Mouse (Mus musculus): ENCODE measurements around the gene Slc12a9. TPM values are rescaled to one million over a fixed set of nuclear protein-coding genes. Genes with fewer than 3 reads are reported as not detected.

Gene Slc12a9
- total RNA-seq, 1 experiment = 20.9 TPM

DNA sequence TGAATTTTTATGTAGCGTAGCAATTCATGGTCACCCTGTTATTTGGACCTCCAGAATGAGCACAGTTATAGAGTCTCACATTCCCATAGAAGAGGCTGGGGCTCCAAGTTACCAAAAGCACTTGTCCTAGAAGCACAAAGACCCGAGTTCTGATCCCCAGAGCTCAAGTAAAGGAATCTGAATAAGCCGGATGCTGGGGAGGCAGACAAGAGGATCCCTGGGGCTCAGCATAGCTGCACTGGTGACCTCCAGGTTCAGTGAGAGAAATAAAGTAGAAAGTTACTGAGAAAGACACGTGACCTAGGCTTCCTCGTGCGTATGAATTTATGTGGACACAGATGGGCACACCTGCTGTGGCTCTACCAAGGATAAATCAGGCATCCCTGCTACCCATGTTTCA lies 1.7 kb upstream of the Slc12a9 start:
- in situ Hi-C loops (cut with MboI; ENCODE audit: low sequenced_read_pairs in 2 of 2, unreplicated experiment in 2 of 2) = no loop called here
- H3K9me3 ChIP-seq (ENCODE audit: control insufficient read depth, insufficient read depth, low read depth, low read length) = no peaks in the 10 kb centered on the region
- DNase-seq (ENCODE audit: low read depth, low spot score) = no peak
- TF ChIP-seq ZNF384 (IDR thresholded peaks at IDR 0.05; ENCODE audit: low read depth, low read length) (no peak), HCFC1 (IDR thresholded peaks at IDR 0.05; ENCODE audit: borderline replicate concordance, insufficient read depth, low read length) (no peak), ZC3H11A (IDR thresholded peaks at IDR 0.05; ENCODE audit: borderline replicate concordance, low read depth, low read length) (no peak), MAFK (IDR thresholded peaks at IDR 0.05; ENCODE audit: insufficient read depth, low read depth, low read length) (no peak), CHD2 (IDR thresholded peaks at IDR 0.05; ENCODE audit: low read depth, low read length) (no peak)
- peak overlapping the region; percentile 33; the same call in 1 of the 2 replicates for H3K27ac ChIP-seq (ENCODE audit: insufficient read depth, low read depth, low read length, poor library complexity, severe bottlenecking)
- peak overlapping the region; percentile 33; the same call in 1 of the 2 replicates for H3K9ac ChIP-seq (ENCODE audit: insufficient read depth, low read depth, low read length, poor library complexity, severe bottlenecking)
- H3K36me3 ChIP-seq (ENCODE audit: control insufficient read depth, insufficient read depth, low read length, poor library complexity, severe bottlenecking) = no peaks in the 10 kb centered on the region; the same call in 1 of the 2 replicates
- peaks cover 13 to 30% of the 10 kb centered on the region in 2 experiments for H3K4me1 ChIP-seq (ENCODE audit: control insufficient read depth in 2 of 2, insufficient read depth in 2 of 2, low read length in 2 of 2, poor library complexity in 1 of 2)
- H3K4me3 ChIP-seq (ENCODE audit: insufficient read depth in 1 of 2, low read depth in 1 of 2, low read length in 2 of 2, poor library complexity in 1 of 2, severe bottlenecking in 1 of 2) = peak overlapping the region in 1 of 2 experiments; percentile 28; a peak in 2 of 4 replicates

DNA sequence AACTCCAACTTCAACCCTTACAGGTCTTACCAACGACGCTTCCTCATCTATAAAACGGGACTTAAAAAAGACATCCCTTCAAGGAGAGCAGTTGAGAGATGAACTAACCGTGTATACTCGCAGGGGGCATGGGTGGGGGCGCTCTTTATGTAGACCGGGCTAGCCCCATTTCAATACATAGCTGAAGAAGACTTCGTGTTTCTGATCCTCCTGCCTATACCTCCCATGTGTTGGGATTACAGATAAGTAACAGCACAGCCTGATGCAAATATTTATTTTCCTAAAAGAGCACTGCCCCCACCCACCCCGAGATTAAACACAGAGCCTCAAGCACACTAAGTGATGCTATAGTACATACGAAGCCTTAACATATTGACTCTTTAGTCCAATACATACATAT lies 920 bp upstream of the Slc12a9 start:
- no peak overlapping the region; the same call in 1 of the 2 replicates for H3K27ac ChIP-seq (ENCODE audit: insufficient read depth, low read depth, low read length, poor library complexity, severe bottlenecking)
- no peak for DNase-seq (ENCODE audit: low read depth, low spot score)
- H3K4me3 ChIP-seq (ENCODE audit: insufficient read depth in 1 of 2, low read depth in 1 of 2, low read length in 2 of 2, poor library complexity in 1 of 2, severe bottlenecking in 1 of 2) = peak overlapping the region; percentile 82 to 90; a peak in 2 of 4 replicates
- no peaks in the 10 kb centered on the region; the same call in 1 of the 2 replicates for H3K36me3 ChIP-seq (ENCODE audit: control insufficient read depth, insufficient read depth, low read length, poor library complexity, severe bottlenecking)
- in situ Hi-C loops (cut with MboI; ENCODE audit: low sequenced_read_pairs in 2 of 2, unreplicated experiment in 2 of 2) = no loop called here
- H3K9me3 ChIP-seq (ENCODE audit: control insufficient read depth, insufficient read depth, low read depth, low read length) = no peaks in the 10 kb centered on the region
- TF ChIP-seq ZNF384 (IDR thresholded peaks at IDR 0.05; ENCODE audit: low read depth, low read length) = no peak
- no peak for TF ChIP-seq MAFK (IDR thresholded peaks at IDR 0.05; ENCODE audit: insufficient read depth, low read depth, low read length)
- no peak for TF ChIP-seq CHD2 (IDR thresholded peaks at IDR 0.05; ENCODE audit: low read depth, low read length)
- no peak for TF ChIP-seq HCFC1 (IDR thresholded peaks at IDR 0.05; ENCODE audit: borderline replicate concordance, insufficient read depth, low read length)
- TF ChIP-seq ZC3H11A (IDR thresholded peaks at IDR 0.05; ENCODE audit: borderline replicate concordance, low read depth, low read length) = no peak
- H3K9ac ChIP-seq (ENCODE audit: insufficient read depth, low read depth, low read length, poor library complexity, severe bottlenecking) = peak overlapping the region; percentile 34; the same call in 1 of the 2 replicates
- H3K4me1 ChIP-seq (ENCODE audit: control insufficient read depth in 2 of 2, insufficient read depth in 2 of 2, low read length in 2 of 2, poor library complexity in 1 of 2) = peaks cover 13 to 25% of the 10 kb centered on the region in 2 experiments

GRCm38 (mm10) chr5:137332857-137333511 lies 413 bp downstream of the Slc12a9 start:
- Histone ChIP-seq H3K4me3 (ENCODE audit: insufficient read depth in 1 of 2, low read depth in 1 of 2, low read length in 2 of 2, poor library complexity in 1 of 2, severe bottlenecking in 1 of 2) (peak overlapping the region; percentile 82 to 90), H3K4me1 (ENCODE audit: control insufficient read depth in 2 of 2, insufficient read depth in 2 of 2, low read length in 2 of 2, poor library complexity in 1 of 2) (peaks cover 13 to 22% of the 10 kb centered on the region in 2 experiments), H3K36me3 (ENCODE audit: control insufficient read depth, insufficient read depth, low read length, poor library complexity, severe bottlenecking) (no peaks in the 10 kb centered on the region; the same call in 1 of the 2 replicates), H3K9me3 (ENCODE audit: control insufficient read depth, insufficient read depth, low read depth, low read length) (no peaks in the 10 kb centered on the region), H3K27ac (ENCODE audit: insufficient read depth, low read depth, low read length, poor library complexity, severe bottlenecking) (no peak overlapping the region), H3K9ac (ENCODE audit: insufficient read depth, low read depth, low read length, poor library complexity, severe bottlenecking) (peak overlapping the region; percentile 59; the same call in 1 of the 2 replicates)
- no peak for DNase-seq (ENCODE audit: low read depth, low spot score)
- TF ChIP-seq ZNF384 (IDR thresholded peaks at IDR 0.05; ENCODE audit: low read depth, low read length) (no peak), ZC3H11A (IDR thresholded peaks at IDR 0.05; ENCODE audit: borderline replicate concordance, low read depth, low read length) (no peak), MAFK (IDR thresholded peaks at IDR 0.05; ENCODE audit: insufficient read depth, low read depth, low read length) (no peak), CHD2 (IDR thresholded peaks at IDR 0.05; ENCODE audit: low read depth, low read length) (no peak), HCFC1 (IDR thresholded peaks at IDR 0.05; ENCODE audit: borderline replicate concordance, insufficient read depth, low read length) (no peak)
- in situ Hi-C loops (cut with MboI; ENCODE audit: low sequenced_read_pairs in 2 of 2, unreplicated experiment in 2 of 2) = no loop called here

DNA sequence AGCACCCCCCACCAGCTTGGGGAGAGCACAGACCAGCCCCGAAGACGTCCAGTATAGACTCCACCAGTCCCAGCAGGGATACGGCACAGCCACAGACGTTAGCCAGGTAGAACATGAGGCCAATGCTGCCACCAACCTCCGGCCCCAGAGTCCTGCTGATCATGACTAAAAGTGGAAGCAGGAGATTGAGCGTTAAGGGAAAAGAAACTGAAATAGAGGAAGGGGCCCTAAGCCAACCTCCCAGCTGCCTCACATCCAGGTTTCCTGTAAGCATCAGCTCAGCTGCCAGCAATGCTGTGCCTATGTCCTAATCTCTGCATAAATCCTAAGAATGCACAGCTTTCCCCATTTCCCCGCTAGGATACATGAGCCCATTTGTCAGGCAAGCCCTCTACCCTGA lies 2.5 kb downstream of the Slc12a9 start:
- peaks cover 8 to 9% of the 10 kb centered on the region in 2 experiments for H3K4me1 ChIP-seq (ENCODE audit: control insufficient read depth in 2 of 2, insufficient read depth in 2 of 2, low read length in 2 of 2, poor library complexity in 1 of 2)
- in situ Hi-C loops (cut with MboI; ENCODE audit: low sequenced_read_pairs in 2 of 2, unreplicated experiment in 2 of 2) = no loop called here
- TF ChIP-seq ZC3H11A (IDR thresholded peaks at IDR 0.05; ENCODE audit: borderline replicate concordance, low read depth, low read length) (no peak), MAFK (IDR thresholded peaks at IDR 0.05; ENCODE audit: insufficient read depth, low read depth, low read length) (no peak), HCFC1 (IDR thresholded peaks at IDR 0.05; ENCODE audit: borderline replicate concordance, insufficient read depth, low read length) (no peak), ZNF384 (IDR thresholded peaks at IDR 0.05; ENCODE audit: low read depth, low read length) (no peak), CHD2 (IDR thresholded peaks at IDR 0.05; ENCODE audit: low read depth, low read length) (no peak)
- no peak overlapping the region for H3K4me3 ChIP-seq (ENCODE audit: insufficient read depth in 1 of 2, low read depth in 1 of 2, low read length in 2 of 2, poor library complexity in 1 of 2, severe bottlenecking in 1 of 2)
- no peaks in the 10 kb centered on the region for H3K9me3 ChIP-seq (ENCODE audit: control insufficient read depth, insufficient read depth, low read depth, low read length)
- H3K27ac ChIP-seq (ENCODE audit: insufficient read depth, low read depth, low read length, poor library complexity, severe bottlenecking) = no peak overlapping the region
- no peak for DNase-seq (ENCODE audit: low read depth, low spot score)
- no peak overlapping the region for H3K9ac ChIP-seq (ENCODE audit: insufficient read depth, low read depth, low read length, poor library complexity, severe bottlenecking)
- H3K36me3 ChIP-seq (ENCODE audit: control insufficient read depth, insufficient read depth, low read length, poor library complexity, severe bottlenecking) = peaks cover 2% of the 10 kb centered on the region; the same call in 1 of the 2 replicates

Measured in ES-E14 (cell line).